Mouse (Mus musculus) hindbrain, postnatal 0 days (tissue): ENCODE results near the gene Stk10. TPM values are rescaled to one million over a fixed set of nuclear protein-coding genes. Genes with fewer than 3 reads are reported as not detected.
"Not testable (repeated sequence)": the region's sequence is repeated elsewhere in the genome, so short reads cannot be mapped to it uniquely, and the experiment has no call there.

Source experiments
- ATAC-seq: fragments of 200-750 bp; cut with Nextera tagmentation; 2 replicates; pipeline ENCODE4 v1.8.0; 2017; ENCODE audit warnings: mild to moderate bottlenecking, moderate TSS enrichment, moderate library complexity
- DNase-seq: peaks from one replicate; pipeline ENCODE4 v3.0.0-alpha.2; 2015; ENCODE audit warnings: low spot score
- H3K27ac ChIP-seq: fragments of 300-500 bp; sonication (generic); 2 replicates; pipeline ENCODE4 v1.5.1; 2014; ENCODE audit warnings: mild to moderate bottlenecking
- H3K27me3 ChIP-seq: fragments of 300-500 bp; sonication (generic); 2 replicates; pipeline ENCODE4 v1.6.1; 2014; ENCODE audit warnings: low read length, mixed read lengths; ENCODE audit not compliant: insufficient read depth
- H3K36me3 ChIP-seq: fragments of 300-500 bp; sonication (generic); 2 replicates; pipeline ENCODE4 v1.6.1; 2014; ENCODE audit warnings: low read length, mixed read lengths; ENCODE audit not compliant: insufficient read depth
- H3K4me1 ChIP-seq: fragments of 300-500 bp; sonication (generic); 2 replicates; pipeline ENCODE4 v1.6.1; 2014; ENCODE audit warnings: antibody characterized with exemption, low read length, mixed read lengths; ENCODE audit not compliant: insufficient read depth
- H3K4me2 ChIP-seq: fragments of 300-500 bp; sonication (generic); 2 replicates; pipeline ENCODE4 v1.6.1; 2014; ENCODE audit warnings: low read depth, mild to moderate bottlenecking, low read length, moderate library complexity, mixed read lengths
- H3K4me3 ChIP-seq: fragments of 300-500 bp; sonication (generic); 2 replicates; pipeline ENCODE4 v1.5.1; 2014; ENCODE audit warnings: low read length
- H3K9ac ChIP-seq: fragments of 300-500 bp; sonication (generic); replicated peaks from 2 replicates; pipeline ENCODE4 v1.6.1; 2014; ENCODE audit warnings: mild to moderate bottlenecking, low read length, moderate library complexity, mixed read lengths
- H3K9me3 ChIP-seq: fragments of 300-500 bp; sonication (generic); 2 replicates; pipeline ENCODE4 v1.6.1; 2016; ENCODE audit warnings: low read length, mixed read lengths
- CTCF ChIP-seq: IDR thresholded peaks from 2 replicates; pipeline ENCODE4 v1.5.1; 2016; ENCODE audit warnings: antibody characterized with exemption, control low read depth, low read depth
- WGBS: fragments of 180-500 bp; shearing (Covaris S2); extraction: QIAGEN DNeasy Blood & Tissue Kit; methylation state at CpG from one replicate; pipeline ENCODE4 v1.1.7; 2014; 5-methylcytosine and 5-hydroxymethylcytosine counted together
- polyA plus RNA-seq: library from polyadenylated mRNA; unstranded; fragments of >200 nt; fragmentation: Nextera tagmentation; extraction: Ambion mirVana; gene quantifications from 2 replicates; pipeline ENCODE4 v1.2.1, GENCODE M21; 2015
- total RNA-seq: library from RNA; depleted of rRNA; stranded (reverse); fragments of >200 nt; gene quantifications from 2 replicates; pipeline ENCODE4 v1.2.3, GENCODE M21; 2014

The Stk10 gene
- total and polyA plus RNA-seq, 2 experiments from 2014 or later, result 1.2 to 4.5 TPM

DNA sequence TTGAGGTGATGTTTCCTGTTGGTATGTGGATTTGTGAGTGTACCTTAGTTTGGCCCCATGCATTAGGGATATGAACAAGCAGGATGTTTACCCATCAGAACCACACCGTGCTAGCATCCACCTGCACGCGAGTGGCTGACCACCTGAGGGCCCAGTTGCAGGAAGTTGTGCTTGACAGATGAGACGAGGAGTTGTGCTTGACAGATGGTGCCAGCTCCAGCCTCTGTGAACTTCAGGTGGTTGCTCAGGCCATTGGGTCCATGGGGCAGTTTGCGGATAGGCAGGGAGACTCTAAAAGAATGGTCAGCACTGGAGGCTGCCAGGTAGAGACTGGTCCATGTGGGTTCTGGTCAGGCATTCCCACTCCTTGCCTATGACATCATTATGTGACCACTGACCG lies 83.0 kb downstream of the Stk10 start:
- no peak overlapping the region for H3K9ac ChIP-seq
- no peaks in the 10 kb centered on the region for H3K27me3 ChIP-seq
- H3K4me1 ChIP-seq, result no peaks in the 10 kb centered on the region
- DNase-seq, result no peak
- no peak for ATAC-seq
- no peak overlapping the region for H3K4me2 ChIP-seq
- TF ChIP-seq CTCF, result no peak
- H3K9me3 ChIP-seq, result no peaks in the 10 kb centered on the region
- WGBS, result 78% methylated on average over 6 of the region's 6 CpGs
- no peak overlapping the region for H3K27ac ChIP-seq
- H3K4me3 ChIP-seq, result no peak overlapping the region
- H3K36me3 ChIP-seq, result peaks cover 4% of the 10 kb centered on the region; the same call in 1 of the 2 replicates

DNA sequence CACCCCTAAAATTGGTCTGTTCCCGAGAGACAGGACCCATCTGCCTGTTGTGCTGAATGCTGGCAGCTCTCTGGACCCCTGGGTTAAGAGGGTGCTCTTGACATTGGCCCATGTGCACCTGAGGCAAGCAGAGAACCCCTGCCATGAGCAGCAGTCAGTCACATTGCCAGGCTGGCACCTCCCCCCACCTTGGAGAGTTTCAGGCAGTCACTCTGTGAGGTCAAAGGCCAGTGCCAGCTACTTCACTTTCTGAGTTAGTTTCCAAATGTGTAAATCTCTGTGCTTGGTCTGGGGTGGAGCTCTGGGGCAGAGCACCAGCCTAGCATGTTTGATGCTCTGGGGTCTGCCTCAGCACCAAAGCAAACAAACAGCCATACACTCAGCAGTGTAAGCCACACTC lies 84.9 kb downstream of the Stk10 start:
- Histone ChIP-seq H3K4me3 (no peak overlapping the region), H3K4me2 (no peak overlapping the region), H3K27me3 (no peaks in the 10 kb centered on the region), H3K4me1 (0 out of 2 replicates have a peak, but pooled peaks cover 6% of the 10 kb centered on the region), H3K36me3 (peaks cover under 1% of the 10 kb centered on the region; the same call in 1 of the 2 replicates), H3K9me3 (no peaks in the 10 kb centered on the region), H3K27ac (no peak overlapping the region), H3K9ac (no peak overlapping the region)
- TF ChIP-seq CTCF, result no peak
- DNase-seq, result no peak
- WGBS, result 84% methylated on average over 1 of the region's 1 CpGs
- ATAC-seq, result no peak

DNA sequence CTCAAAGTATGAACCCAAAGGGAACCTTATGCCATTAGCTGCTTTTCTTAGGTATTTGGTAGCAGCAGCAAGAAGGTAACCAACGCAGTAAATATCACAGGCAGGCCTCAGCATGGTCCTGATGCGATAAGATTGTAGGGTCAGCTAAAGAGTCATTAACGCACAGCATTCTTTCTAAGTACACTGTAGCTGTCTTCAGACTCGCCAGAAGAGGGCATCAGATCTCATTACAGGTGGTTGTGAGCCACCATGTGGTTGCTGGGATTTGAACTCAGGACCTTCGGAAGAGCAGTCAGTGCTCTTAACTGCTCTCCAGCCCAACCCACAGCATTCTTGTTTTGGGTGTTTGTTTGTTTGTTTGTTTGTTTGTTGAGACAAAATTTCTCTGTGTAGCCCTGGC lies 85.5 kb downstream of the Stk10 start:
- TF ChIP-seq CTCF, result peak; percentile 24
- not testable (repeated sequence) for DNase-seq, H3K36me3 ChIP-seq, H3K4me3 ChIP-seq, H3K9ac ChIP-seq, H3K27me3 ChIP-seq, H3K9me3 ChIP-seq, H3K27ac ChIP-seq, ATAC-seq, H3K4me2 ChIP-seq, H3K4me1 ChIP-seq
- WGBS, result 85% methylated on average over 5 of the region's 5 CpGs

DNA sequence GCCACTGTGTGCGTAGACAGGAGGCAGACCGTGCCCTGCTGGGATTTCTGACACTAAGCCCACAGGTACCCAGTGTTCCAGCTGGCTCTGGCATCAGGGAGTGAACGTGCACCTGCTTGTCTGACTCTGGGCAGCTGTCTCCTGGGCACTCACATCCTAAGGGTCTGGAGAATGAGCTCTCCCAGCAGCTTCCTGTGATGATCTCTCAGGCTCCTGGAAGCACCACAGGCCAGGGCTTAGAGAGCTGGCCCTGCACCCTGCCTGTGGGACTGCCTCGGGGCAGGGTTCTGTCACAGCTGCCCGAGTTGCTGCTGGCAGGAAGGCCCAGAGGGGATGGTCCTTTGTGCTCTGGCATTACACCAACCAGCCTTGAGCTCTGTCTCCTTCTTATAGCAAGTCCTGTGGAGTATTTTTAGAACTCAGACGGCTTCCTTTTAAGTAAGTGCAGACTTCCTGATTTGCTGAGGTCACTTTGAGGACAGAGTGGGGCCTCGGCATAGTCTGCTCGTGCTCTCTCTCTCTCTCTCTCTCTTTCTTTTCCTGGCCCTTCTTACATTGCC lies 86.2 kb downstream of the Stk10 start:
- H3K36me3 ChIP-seq, result no peaks in the 10 kb centered on the region
- 32% methylated on average over 8 of the region's 8 CpGs for WGBS
- no peak overlapping the region for H3K4me2 ChIP-seq
- no peak overlapping the region for H3K27ac ChIP-seq
- no peak overlapping the region for H3K4me3 ChIP-seq
- H3K9ac ChIP-seq, result no peak overlapping the region
- no peak for ATAC-seq
- DNase-seq, result peak; percentile 50
- 0 out of 2 replicates have a peak, but pooled peaks cover 6% of the 10 kb centered on the region for H3K4me1 ChIP-seq
- H3K27me3 ChIP-seq, result no peaks in the 10 kb centered on the region
- TF ChIP-seq CTCF, result no peak
- no peaks in the 10 kb centered on the region for H3K9me3 ChIP-seq

DNA sequence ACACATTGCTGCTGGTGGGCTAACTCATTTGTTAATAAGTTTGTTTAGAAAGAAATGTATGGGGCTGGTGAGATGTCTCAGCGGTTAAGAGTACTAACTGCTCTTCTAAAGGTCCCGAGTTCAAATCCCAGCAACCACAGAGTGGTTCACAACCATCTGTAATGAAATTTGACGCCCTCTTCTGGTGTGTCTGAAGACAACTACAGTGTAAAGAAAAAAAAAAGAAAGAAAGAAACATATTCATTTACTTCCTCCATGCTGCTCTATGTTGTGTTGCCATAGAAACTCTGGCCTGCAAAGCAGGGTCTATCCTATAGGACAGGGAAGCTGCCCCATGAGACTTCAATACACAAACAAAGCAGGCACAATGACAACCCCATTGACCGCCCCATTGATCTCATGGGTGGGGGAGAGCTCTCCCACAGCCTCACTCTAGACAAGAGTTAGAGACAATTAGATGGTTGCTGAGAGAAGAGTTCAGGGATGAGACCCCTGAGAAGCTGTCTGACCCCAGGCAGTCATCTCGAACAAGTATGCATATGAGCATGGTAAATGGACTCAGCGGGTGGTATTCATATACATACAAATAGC lies 86.9 kb downstream of the Stk10 start:
- Histone ChIP-seq H3K27ac (no peak overlapping the region), H3K4me2 (no peak overlapping the region), H3K9me3 (no peaks in the 10 kb centered on the region), H3K4me3 (no peak overlapping the region), H3K9ac (no peak overlapping the region), H3K4me1 (0 out of 2 replicates have a peak, but pooled peaks cover 6% of the 10 kb centered on the region), H3K36me3 (no peaks in the 10 kb centered on the region), H3K27me3 (no peaks in the 10 kb centered on the region)
- WGBS, result 53% methylated on average over 6 of the region's 6 CpGs
- ATAC-seq (no peak), DNase-seq (no peak)
- no peak for TF ChIP-seq CTCF

DNA sequence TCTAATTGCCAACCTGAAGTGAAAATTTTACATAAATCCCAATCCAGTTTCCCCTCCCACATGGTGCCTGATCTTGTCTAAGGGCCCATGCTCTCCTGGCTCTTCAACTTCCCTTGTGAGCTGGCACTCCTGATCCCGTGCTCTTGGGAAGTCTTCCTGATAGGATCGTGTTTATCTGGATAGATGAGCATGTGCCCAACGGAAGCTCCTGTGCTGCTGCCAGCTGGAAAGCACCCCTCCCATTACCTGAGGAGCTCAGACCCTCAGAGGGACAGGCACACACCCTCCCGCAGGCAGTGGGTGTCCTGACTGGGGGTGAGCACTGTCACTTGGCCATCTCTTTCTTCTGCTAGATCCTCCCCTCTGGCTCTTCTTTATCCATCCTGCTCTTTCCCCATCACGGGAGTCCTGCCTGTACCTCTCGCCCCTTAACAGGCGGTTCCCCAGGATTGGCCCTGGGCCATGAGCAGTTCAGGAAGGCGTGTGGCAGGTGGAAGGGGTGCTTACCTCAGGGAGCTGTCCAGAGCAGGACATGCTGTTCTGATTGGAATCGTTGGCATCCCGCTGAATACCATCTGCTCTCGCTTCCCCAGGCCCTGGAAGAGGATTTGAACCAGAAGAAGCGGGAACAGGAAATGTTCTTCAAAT lies 88.8 kb downstream of the Stk10 start:
- Histone ChIP-seq H3K36me3 (no peaks in the 10 kb centered on the region), H3K27me3 (no peaks in the 10 kb centered on the region), H3K9ac (no peak overlapping the region), H3K4me2 (no peak overlapping the region), H3K4me1 (0 out of 2 replicates have a peak, but pooled peaks cover 6% of the 10 kb centered on the region), H3K27ac (0 out of 2 replicates have a peak overlapping the region, but pooled peaks have one; percentile 32), H3K4me3 (no peak overlapping the region), H3K9me3 (no peaks in the 10 kb centered on the region)
- 65% methylated on average over 12 of the region's 12 CpGs for WGBS
- no peak for ATAC-seq
- peak; percentile 33 for DNase-seq
- no peak for TF ChIP-seq CTCF
